Mouse (Mus musculus) liver, embryonic 15.5 days (tissue): ENCODE measurements around the gene Pank4. TPM values are rescaled to one million over a fixed set of nuclear protein-coding genes. Genes with fewer than 3 reads are reported as not detected.
A peak's percentile ranks its signal among the peaks of the same experiment; 100 is the strongest.

ENCODE experiments used
- ATAC-seq: fragments of 200-750 bp; cut with Nextera tagmentation; 2 replicates; pipeline ENCODE4 v1.8.0; 2017; ENCODE audit warnings: moderate number of reproducible peaks, mild to moderate bottlenecking, moderate library complexity; ENCODE audit not compliant: insufficient read depth
- H3K27ac ChIP-seq: fragments of 300-500 bp; sonication (generic); replicated peaks from 2 replicates; pipeline ENCODE4 v1.5.1; 2015; ENCODE audit warnings: mild to moderate bottlenecking, inconsistent platforms
- H3K27me3 ChIP-seq: fragments of 300-500 bp; sonication (generic); 2 replicates; pipeline ENCODE4 v1.6.1; 2015; ENCODE audit warnings: mild to moderate bottlenecking, inconsistent platforms
- H3K36me3 ChIP-seq: fragments of 300-500 bp; sonication (generic); replicated peaks from 2 replicates; pipeline ENCODE4 v1.6.1; 2015; ENCODE audit warnings: moderate library complexity, mild to moderate bottlenecking, inconsistent platforms
- H3K4me1 ChIP-seq: fragments of 300-500 bp; sonication (generic); replicated peaks from 2 replicates; pipeline ENCODE4 v1.6.1; 2015; ENCODE audit warnings: inconsistent platforms
- H3K4me2 ChIP-seq: fragments of 300-500 bp; sonication (generic); 2 replicates; pipeline ENCODE4 v1.6.1; 2015; ENCODE audit warnings: moderate library complexity, mild to moderate bottlenecking, inconsistent platforms
- H3K4me3 ChIP-seq: fragments of 300-500 bp; sonication (generic); replicated peaks from 2 replicates; pipeline ENCODE4 v1.5.1; 2015; ENCODE audit warnings: mild to moderate bottlenecking, inconsistent platforms
- H3K9ac ChIP-seq: fragments of 300-500 bp; sonication (generic); 2 replicates; pipeline ENCODE4 v1.6.1; 2015; ENCODE audit warnings: moderate library complexity, mild to moderate bottlenecking, inconsistent platforms
- H3K9me3 ChIP-seq: fragments of 300-500 bp; sonication (generic); replicated peaks from 2 replicates; pipeline ENCODE4 v1.6.1; 2016; ENCODE audit warnings: inconsistent platforms
- WGBS: fragments of 180-500 bp; shearing (Covaris S2); methylation state at CpG from one replicate; pipeline ENCODE4 v1.1.7; 2015; ENCODE audit warnings: mixed read lengths; ENCODE audit not compliant: insufficient replicate concordance; 5-methylcytosine and 5-hydroxymethylcytosine counted together
- polyA plus RNA-seq: library from polyadenylated mRNA; unstranded; fragments of >200 nt; fragmentation: Nextera tagmentation; extraction: Ambion mirVana; gene quantifications from 2 replicates; pipeline ENCODE4 v1.2.1, GENCODE M21; 2015

Pank4 gene
- polyA plus RNA-seq, 1 experiment from 2014 or later = 21.7 TPM

DNA sequence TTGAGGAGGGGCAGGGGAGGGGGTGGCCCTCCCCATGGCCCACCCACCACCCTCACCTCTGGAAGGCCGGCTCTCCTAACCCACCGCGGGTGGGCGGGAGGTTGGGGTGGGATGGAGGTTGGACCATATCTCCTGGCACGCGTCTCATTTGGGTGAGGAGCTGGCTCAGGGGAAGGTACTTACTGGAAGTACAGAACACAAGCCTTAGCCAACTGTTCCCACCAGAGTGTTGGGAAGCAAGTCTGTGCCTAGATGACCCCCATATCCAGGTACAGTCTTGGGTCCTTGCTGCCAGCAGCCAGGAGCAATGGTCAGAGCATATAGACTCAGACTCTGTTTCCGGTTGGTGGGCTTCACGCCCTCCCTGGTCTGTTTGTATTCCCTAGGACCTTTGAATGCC is 5.3 kb upstream of the Pank4 start:
- Histone ChIP-seq H3K9me3 (no peaks in the 10 kb centered on the region), H3K4me2 (no peak overlapping the region), H3K9ac (no peak overlapping the region), H3K27ac (no peak overlapping the region), H3K4me1 (peaks cover 32% of the 10 kb centered on the region), H3K36me3 (no peaks in the 10 kb centered on the region), H3K27me3 (peaks cover 100% of the 10 kb centered on the region), H3K4me3 (no peak overlapping the region)
- 17% methylated on average over 8 of the region's 8 CpGs for whole genome bisulfite sequencing
- ATAC-seq = no peak

DNA sequence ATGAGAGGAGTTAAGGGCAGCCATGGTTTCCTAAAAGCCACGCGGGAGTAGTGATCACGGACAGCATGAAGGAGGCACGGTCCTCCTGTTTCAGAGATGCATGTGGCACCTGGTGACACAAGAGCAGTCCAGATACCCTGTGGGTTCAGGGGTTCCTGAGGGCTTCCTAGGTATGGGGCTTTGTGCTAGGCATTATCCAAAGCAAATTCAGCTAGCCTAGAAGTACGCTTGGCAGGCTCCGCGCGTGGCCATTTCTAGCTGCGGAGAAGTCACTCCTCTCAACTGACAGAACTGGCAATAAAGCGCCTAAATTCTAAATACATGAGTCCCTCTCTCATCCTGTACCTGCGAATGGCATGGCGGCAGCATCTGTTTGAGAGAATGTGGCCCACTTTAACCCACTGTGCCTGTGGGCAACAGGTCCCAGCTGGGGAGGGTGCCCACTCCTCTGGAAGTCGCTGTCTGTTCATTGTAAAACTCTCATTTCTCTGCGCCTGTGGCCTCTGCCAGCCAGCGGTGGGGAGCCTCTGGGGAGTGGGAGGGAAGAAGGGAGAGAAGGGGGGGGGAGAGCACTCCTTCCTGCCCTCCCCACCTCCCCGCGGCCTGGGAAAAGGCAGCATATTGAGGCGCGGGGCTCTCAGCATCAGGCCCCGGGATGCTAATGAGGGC is 3.8 kb upstream of the Pank4 start:
- H3K27me3 ChIP-seq = peaks cover 87% of the 10 kb centered on the region
- H3K9me3 ChIP-seq = no peaks in the 10 kb centered on the region
- no peaks in the 10 kb centered on the region for H3K36me3 ChIP-seq
- H3K4me3 ChIP-seq = peak overlapping the region; percentile 42
- WGBS = 26% methylated on average over 20 of the region's 20 CpGs
- no peak for ATAC-seq
- H3K9ac ChIP-seq = no peak overlapping the region
- H3K4me2 ChIP-seq = peak overlapping the region; percentile 61
- peaks cover 37% of the 10 kb centered on the region for H3K4me1 ChIP-seq
- H3K27ac ChIP-seq = no peak overlapping the region

GRCm38 (mm10) chr4:154960690-154961225 is 3.2 kb upstream of the Pank4 start, which contains the start of gene Hes5:
TSS of gene Hes5 (plus strand) at chr4:154960923.
- WGBS = under 1% methylated on average over 65 of the region's 65 CpGs
- no peaks in the 10 kb centered on the region for H3K9me3 ChIP-seq
- peak within 1 kb of the TSS; percentile 2; the same call in 1 of the 2 replicates for H3K9ac ChIP-seq
- ATAC-seq = no peak
- H3K4me3 ChIP-seq = peak within 1 kb of the TSS; percentile 42
- H3K4me2 ChIP-seq = peak within 1 kb of the TSS; percentile 61
- H3K4me1 ChIP-seq = peaks cover 43% of the 10 kb centered on the region
- H3K36me3 ChIP-seq = no peaks in the 10 kb centered on the region
- H3K27ac ChIP-seq = no peak within 1 kb of the TSS
- peaks cover 81% of the 10 kb centered on the region for H3K27me3 ChIP-seq

GRCm38 (mm10) chr4:154961226-154961738 is 2.6 kb upstream of the Pank4 start:
- peaks cover 48% of the 10 kb centered on the region for H3K4me1 ChIP-seq
- under 1% methylated on average over 47 of the region's 47 CpGs for WGBS
- H3K9me3 ChIP-seq = no peaks in the 10 kb centered on the region
- no peak for ATAC-seq
- peaks cover 75% of the 10 kb centered on the region for H3K27me3 ChIP-seq
- H3K36me3 ChIP-seq = peaks cover 4% of the 10 kb centered on the region
- no peak overlapping the region for H3K27ac ChIP-seq
- peak overlapping the region; percentile 61 for H3K4me2 ChIP-seq
- peak overlapping the region; percentile 2; the same call in 1 of the 2 replicates for H3K9ac ChIP-seq
- H3K4me3 ChIP-seq = peak overlapping the region; percentile 42

DNA sequence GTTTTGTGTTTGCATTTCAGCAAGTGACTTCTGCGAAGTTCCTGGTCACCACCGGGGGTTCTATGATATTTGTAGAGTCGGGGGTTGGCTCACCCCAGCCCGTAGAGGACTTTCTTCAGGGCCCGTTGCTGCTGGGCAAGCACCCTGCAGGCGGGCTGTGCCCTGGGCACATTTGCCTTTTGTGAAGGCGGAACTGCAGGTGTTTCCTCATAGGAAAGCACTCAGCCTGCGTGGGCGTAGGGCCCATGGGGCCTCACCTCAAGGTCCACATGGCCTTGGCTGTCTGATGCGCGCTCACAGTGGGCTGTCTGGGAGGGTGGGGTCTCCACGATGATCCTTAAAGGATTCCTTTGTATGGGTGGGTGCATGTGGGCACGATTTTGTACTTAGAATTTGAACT is 2.0 kb upstream of the Pank4 start:
- WGBS = 21% methylated on average over 13 of the region's 13 CpGs
- Histone ChIP-seq H3K4me1 (peaks cover 54% of the 10 kb centered on the region), H3K36me3 (peaks cover 10% of the 10 kb centered on the region), H3K4me2 (peak overlapping the region; percentile 61), H3K9me3 (no peaks in the 10 kb centered on the region), H3K4me3 (peak overlapping the region; percentile 42), H3K9ac (no peak overlapping the region), H3K27me3 (peaks cover 69% of the 10 kb centered on the region), H3K27ac (no peak overlapping the region)
- ATAC-seq = no peak

- H3K4me3 ChIP-seq = no peak overlapping the region
- H3K27ac ChIP-seq = no peak overlapping the region
- peaks cover 62% of the 10 kb centered on the region for H3K4me1 ChIP-seq
- no peaks in the 10 kb centered on the region for H3K9me3 ChIP-seq
- H3K9ac ChIP-seq = no peak overlapping the region
- H3K36me3 ChIP-seq = peaks cover 17% of the 10 kb centered on the region
- no peak overlapping the region for H3K4me2 ChIP-seq
- WGBS = 70% methylated on average over 7 of the region's 7 CpGs
- H3K27me3 ChIP-seq = peaks cover 61% of the 10 kb centered on the region
- ATAC-seq = no peak
Measured at GRCm38 (mm10) chr4:154962683-154963082, 1.2 kb upstream of the Pank4 start.

- Histone ChIP-seq H3K4me3 (peak overlapping the region; percentile 95), H3K36me3 (peaks cover 23% of the 10 kb centered on the region), H3K4me1 (peaks cover 62% of the 10 kb centered on the region), H3K27ac (no peak overlapping the region), H3K27me3 (peaks cover 55% of the 10 kb centered on the region), H3K9me3 (no peaks in the 10 kb centered on the region), H3K4me2 (peak overlapping the region; percentile 87), H3K9ac (0 out of 2 replicates have a peak overlapping the region, but pooled peaks have one; percentile 88)
- WGBS = 49% methylated on average over 11 of the region's 11 CpGs
- no peak for ATAC-seq
Measured at GRCm38 (mm10) chr4:154963190-154963836, 610 bp upstream of the Pank4 start.

DNA sequence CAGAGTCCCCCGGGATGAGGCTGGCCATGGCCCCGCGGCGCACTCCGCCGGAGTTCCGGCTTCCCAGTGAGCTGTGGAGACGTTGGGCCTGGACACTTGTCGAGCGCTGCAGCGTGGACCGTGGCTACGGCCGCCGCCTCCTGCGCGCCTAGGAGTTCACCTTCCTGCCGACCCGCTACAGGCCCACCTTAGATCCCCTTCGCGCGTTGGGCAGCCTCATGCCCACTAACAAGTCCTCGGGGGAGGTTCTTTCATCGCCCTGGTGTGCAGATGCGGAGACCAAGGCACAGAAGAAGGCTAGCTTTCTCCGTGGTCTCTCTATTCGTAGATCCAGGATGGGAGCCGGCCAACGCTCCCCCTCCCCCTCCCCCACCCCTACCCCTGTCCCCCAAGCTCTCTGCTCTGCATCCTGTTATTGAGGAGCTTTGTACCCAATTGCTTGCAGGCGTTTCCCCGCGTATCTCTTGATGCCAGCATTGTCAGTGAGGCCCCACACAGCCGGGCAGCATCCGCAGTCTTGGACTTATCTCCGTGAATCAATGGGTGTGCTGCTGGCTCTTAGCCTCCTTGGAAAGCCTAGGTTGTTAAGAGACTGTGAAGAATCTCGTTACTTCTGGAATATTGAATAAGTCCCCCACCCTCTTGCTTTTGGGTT is 785 bp downstream of the Pank4 start:
- Histone ChIP-seq H3K4me1 (peaks cover 60% of the 10 kb centered on the region), H3K9ac (peak overlapping the region; percentile 88), H3K27me3 (peaks cover 41% of the 10 kb centered on the region), H3K36me3 (peaks cover 36% of the 10 kb centered on the region), H3K4me3 (peak overlapping the region; percentile 95), H3K4me2 (peak overlapping the region; percentile 87), H3K9me3 (no peaks in the 10 kb centered on the region), H3K27ac (peak overlapping the region; percentile 93)
- ATAC-seq = peak; percentile 71
- WGBS = under 1% methylated on average over 34 of the region's 36 CpGs

- Histone ChIP-seq H3K4me3 (peak overlapping the region; percentile 95), H3K27ac (peak overlapping the region; percentile 93), H3K9ac (peak overlapping the region; percentile 88; the same call in 1 of the 2 replicates), H3K27me3 (peaks cover 30% of the 10 kb centered on the region), H3K9me3 (no peaks in the 10 kb centered on the region), H3K36me3 (peaks cover 48% of the 10 kb centered on the region), H3K4me1 (peaks cover 54% of the 10 kb centered on the region), H3K4me2 (peak overlapping the region; percentile 87)
- ATAC-seq = no peak
- WGBS = 73% methylated on average over 3 of the region's 3 CpGs
Measured at GRCm38 (mm10) chr4:154965856-154966255, 1.9 kb downstream of the Pank4 start.

DNA sequence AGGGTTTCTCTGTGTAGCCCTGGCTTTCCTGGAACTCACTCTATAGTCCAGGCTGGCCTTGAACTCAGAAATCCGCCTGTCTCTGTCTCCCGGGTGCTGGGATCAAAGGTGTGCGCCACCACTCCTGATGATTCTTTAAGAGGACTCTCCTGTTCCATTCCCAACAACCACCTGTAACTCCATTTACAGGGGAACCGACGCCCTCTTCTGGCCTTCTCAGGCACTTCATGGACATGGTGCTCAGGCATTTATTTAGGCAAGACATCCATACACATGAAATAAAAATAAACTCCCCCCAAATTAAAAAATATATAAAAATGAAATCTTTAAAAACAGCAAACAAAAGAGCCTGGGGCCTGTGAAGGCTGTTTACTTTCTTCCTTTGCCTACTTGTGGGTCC is 3.2 kb downstream of the Pank4 start:
- Histone ChIP-seq H3K9ac (no peak overlapping the region), H3K9me3 (no peaks in the 10 kb centered on the region), H3K4me1 (peaks cover 42% of the 10 kb centered on the region), H3K27me3 (peaks cover 16% of the 10 kb centered on the region), H3K4me3 (no peak overlapping the region), H3K27ac (no peak overlapping the region), H3K36me3 (peaks cover 61% of the 10 kb centered on the region), H3K4me2 (no peak overlapping the region)
- no peak for ATAC-seq
- 68% methylated on average over 5 of the region's 5 CpGs for WGBS

- H3K27ac ChIP-seq = no peak overlapping the region
- ATAC-seq = no peak
- peaks cover 5% of the 10 kb centered on the region for H3K4me1 ChIP-seq
- H3K9me3 ChIP-seq = no peaks in the 10 kb centered on the region
- H3K27me3 ChIP-seq = no peaks in the 10 kb centered on the region
- WGBS = 92% methylated on average over 12 of the region's 12 CpGs
- H3K9ac ChIP-seq = no peak overlapping the region
- peaks cover 99% of the 10 kb centered on the region for H3K36me3 ChIP-seq
- no peak overlapping the region for H3K4me3 ChIP-seq
- no peak overlapping the region for H3K4me2 ChIP-seq
Measured at GRCm38 (mm10) chr4:154972546-154972945, 8.6 kb downstream of the Pank4 start.
